Mouse (Mus musculus): Measurements from ENCODE around the gene Epha6. TPM values are rescaled to one million over a fixed set of nuclear protein-coding genes. Genes with fewer than 3 reads are reported as not detected.

Gene Epha6
- polyA plus RNA-seq (2017; shearing (Covaris generic)) = not detected

GRCm38 (mm10) chr16:60605061-60605831, at the start of gene Epha6:
Epha6 (minus strand) TSS chr16:60605531.
- no peak for ATAC-seq

GRCm38 (mm10) chr16:60651716-60652115, 46.4 kb upstream of the Epha6 start:
- ATAC-seq = no peak

- ATAC-seq = no peak
Measured at GRCm38 (mm10) chr16:60628091-60628490, 22.8 kb upstream of the Epha6 start.

- no peak for ATAC-seq
Measured at GRCm38 (mm10) chr16:60605832-60606583, 677 bp upstream of the Epha6 start.

- no peak for ATAC-seq
Measured at GRCm38 (mm10) chr16:60604613-60605012, 718 bp downstream of the Epha6 start.

- no peak for ATAC-seq
Measured at GRCm38 (mm10) chr16:60585322-60585721, 20.0 kb downstream of the Epha6 start.

GRCm38 (mm10) chr16:60584695-60585094, 20.6 kb downstream of the Epha6 start:
- ATAC-seq = no peak

- ATAC-seq = no peak
Measured at GRCm38 (mm10) chr16:60570546-60570945, 34.8 kb downstream of the Epha6 start.

GRCm38 (mm10) chr16:60544385-60544784, 60.9 kb downstream of the Epha6 start:
- no peak for ATAC-seq

GRCm38 (mm10) chr16:60538233-60538632, 67.1 kb downstream of the Epha6 start:
- no peak for ATAC-seq

- no peak for ATAC-seq
Measured at GRCm38 (mm10) chr16:60509707-60510106, 95.6 kb downstream of the Epha6 start.

GRCm38 (mm10) chr16:60499567-60499966, 105.8 kb downstream of the Epha6 start:
- no peak for ATAC-seq

GRCm38 (mm10) chr16:60475776-60476175, 129.6 kb downstream of the Epha6 start:
- ATAC-seq = no peak

- no peak for ATAC-seq
Measured at GRCm38 (mm10) chr16:60468200-60468785, 137.0 kb downstream of the Epha6 start.

- ATAC-seq = no peak
Measured at GRCm38 (mm10) chr16:60435283-60435682, 170.0 kb downstream of the Epha6 start.

GRCm38 (mm10) chr16:60434241-60434640, 171.1 kb downstream of the Epha6 start:
- no peak for ATAC-seq

GRCm38 (mm10) chr16:60395306-60395705, 210.0 kb downstream of the Epha6 start:
- ATAC-seq = no peak

- no peak for ATAC-seq
Measured at GRCm38 (mm10) chr16:60392961-60393360, 212.4 kb downstream of the Epha6 start.

- ATAC-seq = no peak
Measured at GRCm38 (mm10) chr16:60375147-60375546, 230.2 kb downstream of the Epha6 start.

- no peak for ATAC-seq
Measured at GRCm38 (mm10) chr16:60283963-60284362, 321.4 kb downstream of the Epha6 start.

- ATAC-seq = no peak
Measured at GRCm38 (mm10) chr16:60274109-60274508, 331.2 kb downstream of the Epha6 start.

GRCm38 (mm10) chr16:60266367-60267351, 338.7 kb downstream of the Epha6 start:
- no peak for ATAC-seq
